Mouse (Mus musculus) neutrophil, adult 65 days (primary cell): ENCODE measurements around the gene Zfp668. TPM values are rescaled to one million over a fixed set of nuclear protein-coding genes. Genes with fewer than 3 reads are reported as not detected.

Experiments
- total RNA-seq: library from RNA; stranded (reverse); gene quantifications from 2 replicates; pipeline ENCODE4 v1.2.4, GENCODE M21; 2023

Gene Zfp668
- 4.7 and 7.5 TPM in 2 replicates for total RNA-seq

DNA sequence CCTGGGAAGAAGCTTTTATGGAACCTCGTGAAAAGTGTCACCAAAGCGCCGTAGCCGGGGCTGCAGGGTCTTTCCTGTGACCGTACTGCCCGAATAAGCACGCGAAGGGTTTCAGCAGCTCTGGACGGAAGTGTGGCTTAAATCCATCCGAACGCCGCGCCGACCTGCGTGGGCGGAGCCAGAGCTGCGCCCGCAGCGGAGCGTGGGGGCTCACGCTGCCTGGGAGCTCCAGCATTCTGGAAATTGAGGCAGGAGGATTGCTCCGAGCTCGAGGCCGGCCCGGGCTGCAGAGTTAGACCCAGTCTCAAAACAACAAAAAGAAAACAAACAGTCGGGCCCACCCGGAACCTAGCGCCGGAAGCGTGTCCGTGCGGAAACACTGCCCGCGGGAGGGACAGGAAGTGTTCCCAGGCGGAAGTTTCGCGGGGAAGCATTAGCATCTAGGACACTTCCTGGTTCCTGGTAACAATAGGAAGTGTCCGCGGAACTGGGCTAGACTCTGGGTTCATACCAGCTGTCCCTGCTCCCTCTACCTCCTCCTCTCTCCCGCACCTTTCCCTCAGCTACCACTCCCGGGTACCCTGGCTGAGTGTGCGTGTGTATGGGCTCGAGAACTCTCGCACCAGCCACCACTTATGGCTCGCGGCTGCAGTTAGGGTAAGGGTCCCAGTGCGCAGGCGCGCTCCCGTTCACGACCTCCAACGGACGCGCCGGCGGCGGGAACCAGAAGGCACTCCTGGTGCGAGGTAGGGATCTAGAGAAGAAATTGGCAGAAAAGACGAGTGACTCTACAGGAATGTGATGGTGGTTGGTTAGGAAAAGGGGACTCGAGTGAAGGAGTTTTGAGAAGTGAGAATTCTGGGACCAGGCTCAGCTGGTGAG lies at the start of gene Zfp668:
Gene Zfp668 (minus strand): TSS at position 362 of the 882 bp plus-strand sequence.

DNA sequence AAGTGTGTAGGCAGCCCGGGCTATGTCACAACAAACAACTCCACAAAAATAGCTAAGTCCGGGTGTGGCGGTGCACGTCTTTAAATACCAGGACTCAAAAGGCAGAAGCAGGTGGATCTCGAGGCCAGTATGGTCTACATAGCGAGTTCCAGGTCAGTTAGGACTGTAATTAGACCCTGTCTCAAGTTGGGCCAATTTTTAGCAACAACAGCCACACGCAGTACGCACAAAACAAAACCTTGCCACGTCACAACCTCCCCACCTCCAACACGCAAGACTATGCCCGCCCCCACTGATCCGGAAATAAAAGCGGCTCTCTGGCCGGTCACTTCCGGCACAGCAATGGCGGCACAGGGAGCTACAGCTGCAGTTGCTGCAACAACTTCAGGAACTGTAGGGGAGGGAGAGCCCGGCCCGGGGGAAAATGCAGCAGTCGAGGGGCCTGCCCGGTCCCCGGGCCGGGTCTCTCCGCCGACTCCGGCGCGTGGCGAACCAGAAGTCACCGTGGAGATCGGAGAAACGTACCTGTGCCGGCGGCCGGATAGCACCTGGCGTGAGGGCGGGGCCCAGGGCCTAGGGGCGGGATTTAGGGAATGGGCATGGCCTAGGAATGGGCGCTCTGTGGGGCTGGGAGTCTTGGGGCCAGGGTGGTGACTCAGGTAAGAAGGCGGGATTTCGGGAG lies 35.7 kb upstream of the Zfp668 start, which contains the start of gene Kat8:
Gene Kat8 (plus strand): TSS at position 327 of the 682 bp plus-strand sequence.

DNA sequence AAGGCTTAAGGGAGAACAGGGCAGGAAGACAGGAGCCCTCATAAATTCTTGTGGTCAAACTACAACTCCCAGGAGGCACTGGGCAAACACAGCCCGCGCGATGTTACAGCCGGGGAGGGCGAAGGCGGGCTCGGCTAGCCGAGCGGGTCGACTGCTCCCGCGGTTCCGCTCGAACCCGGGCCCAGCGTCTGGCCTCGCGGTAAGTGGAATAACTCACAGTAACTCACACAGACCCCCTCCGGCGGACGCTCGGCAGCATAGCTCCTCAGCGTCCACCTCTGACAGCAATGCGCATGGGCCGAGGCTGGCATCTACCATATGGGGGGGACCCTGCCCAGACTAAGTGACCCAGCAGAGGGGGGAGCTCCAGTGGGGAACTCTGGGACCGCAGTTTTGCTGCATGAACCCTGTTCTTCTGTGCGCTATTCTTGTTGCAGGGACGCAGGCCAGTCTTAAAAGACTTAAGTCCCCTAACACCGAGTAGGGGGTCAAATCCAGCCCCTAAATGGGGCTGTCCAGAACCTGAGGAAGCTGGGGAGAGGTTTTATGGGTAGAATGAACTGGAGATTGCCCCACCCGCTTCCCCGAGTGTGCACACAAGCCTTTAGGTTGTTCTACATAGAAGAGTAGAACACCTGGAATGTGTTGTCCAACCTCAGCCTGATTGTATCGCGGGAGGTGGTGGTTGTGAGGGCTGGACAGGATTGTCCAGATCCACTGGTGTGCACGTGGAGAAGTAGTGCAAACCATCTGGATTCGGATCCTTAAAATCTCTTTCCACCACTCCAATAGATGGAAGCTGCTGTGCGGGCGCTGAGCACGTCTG lies 27.6 kb upstream of the Zfp668 start, which contains the start of gene Bckdk:
Gene Bckdk (plus strand): TSS at position 112 of the 826 bp plus-strand sequence.

DNA sequence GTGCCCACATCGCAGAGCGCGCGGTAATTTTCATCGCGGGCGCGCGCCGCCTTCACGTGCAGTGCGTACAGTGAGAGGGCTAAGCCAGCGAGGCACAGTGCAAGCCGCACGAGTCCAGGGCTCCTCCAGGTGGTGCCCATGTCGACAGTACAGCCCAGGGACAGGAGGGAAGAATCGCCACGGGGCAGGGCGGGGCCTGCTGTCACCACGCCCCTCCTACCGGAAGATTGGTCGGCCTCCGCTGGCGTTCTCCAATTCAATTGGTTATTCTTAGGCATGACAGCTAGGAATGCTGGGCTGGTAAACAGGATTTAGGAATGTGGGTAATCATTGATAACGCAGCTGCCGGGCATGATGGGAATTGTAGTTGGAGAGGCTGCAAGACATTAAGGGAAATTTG lies 18.8 kb upstream of the Zfp668 start, which contains the start of the genes Gm21974 and Vkorc1:
Gene Gm21974 (minus strand): TSS at position 13 of the 400 bp plus-strand sequence.
Gene Vkorc1 (minus strand): TSS at position 176 of the 400 bp plus-strand sequence.

DNA sequence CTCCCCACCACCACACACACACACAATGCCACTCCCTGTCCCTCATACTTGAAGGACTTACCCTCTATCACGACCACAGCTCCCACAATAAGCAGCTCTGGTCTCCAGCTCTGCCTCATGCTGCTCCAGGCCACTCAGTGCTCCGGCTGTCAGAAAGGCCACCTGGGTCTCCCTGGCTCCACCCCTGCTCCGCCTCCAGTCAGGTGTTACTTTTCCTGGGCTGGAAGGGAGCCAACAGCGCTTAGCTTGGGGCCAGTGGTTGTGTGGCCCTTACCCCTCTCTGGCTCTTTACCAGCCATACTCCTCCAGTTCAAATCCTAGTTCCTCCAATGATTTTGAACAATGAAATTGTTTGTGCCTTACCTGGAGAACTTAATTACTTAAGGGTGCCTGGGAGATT lies 14.2 kb upstream of the Zfp668 start, which contains the start of gene Prss53:
Gene Prss53 (minus strand): TSS at position 173 of the 400 bp plus-strand sequence.

DNA sequence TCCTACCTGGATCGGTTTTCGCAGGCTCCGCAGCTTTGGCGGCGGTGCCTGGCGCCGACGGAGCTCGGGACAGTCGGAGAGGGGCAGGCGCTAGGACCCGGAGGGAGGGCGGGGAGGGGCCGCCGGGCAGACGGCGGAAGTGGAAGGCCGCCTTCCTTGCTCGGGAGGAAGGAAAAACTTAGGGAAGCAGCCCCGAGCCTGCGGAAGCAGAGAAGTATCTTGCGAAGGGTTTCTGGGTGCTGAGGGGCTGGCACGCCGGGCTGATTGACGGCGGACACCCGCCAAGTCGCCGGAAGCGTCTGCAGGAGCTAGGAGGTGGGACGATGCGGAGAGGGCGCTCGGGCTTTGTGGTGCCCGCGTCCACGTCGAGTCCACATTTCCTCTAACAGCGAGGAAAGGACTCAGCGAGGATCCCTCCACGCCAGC lies 574 bp downstream of the Zfp668 start, which contains the start of gene Zfp646:
Gene Zfp646 (plus strand): TSS at position 181 of the 426 bp plus-strand sequence.

DNA sequence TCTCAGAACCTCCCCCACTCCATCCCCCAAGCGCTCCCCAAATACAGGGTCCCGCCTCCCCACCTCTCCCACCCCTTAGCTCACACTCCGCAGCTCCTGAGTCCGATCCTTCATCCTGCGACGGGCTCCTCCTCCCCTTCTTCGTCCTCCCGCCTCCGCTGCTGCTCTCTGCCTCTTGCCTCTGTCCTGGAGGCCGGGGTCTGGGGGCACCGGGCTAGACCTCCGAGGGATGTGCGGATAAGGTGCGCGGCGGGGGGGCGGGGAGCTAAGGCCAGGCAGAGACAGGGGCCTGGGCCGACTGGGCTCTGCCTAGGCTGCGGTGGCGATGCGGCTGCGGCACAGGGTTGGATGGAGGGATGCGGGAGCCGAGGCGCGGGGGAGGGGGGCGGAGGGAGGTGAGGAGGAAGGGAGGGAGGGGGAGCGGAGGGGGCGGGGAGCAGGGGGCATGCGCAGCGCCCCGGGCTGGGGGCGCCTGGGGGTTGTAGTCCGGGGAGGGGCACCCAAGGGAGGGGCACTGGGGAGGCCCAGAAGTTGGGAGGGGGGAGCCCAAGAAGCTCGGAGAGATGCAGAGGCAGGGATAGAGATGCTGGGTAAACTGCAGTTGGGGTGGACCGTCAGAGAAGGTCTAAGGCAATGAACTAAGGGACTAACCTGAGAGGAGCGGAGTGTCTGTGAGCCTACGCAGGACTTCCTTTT lies 52.3 kb downstream of the Zfp668 start, which contains the start of the genes Stx4a and Stx1b:
Gene Stx4a (plus strand): TSS at position 119 of the 696 bp plus-strand sequence.
Gene Stx1b (minus strand): TSS at position 374 of the 696 bp plus-strand sequence.

Other genes starting within 250 kb of the Zfp668 start
- gene Bcl7c, start 167.9 kb downstream of the Zfp668 start, total RNA-seq = 26.0 and 31.1 TPM in 2 replicates
- gene Ctf1, start 164.1 kb downstream of the Zfp668 start, total RNA-seq = not detected in 2 replicates
- not detected in 2 replicates for gene Ctf2, start 144.7 kb downstream of the Zfp668 start, total RNA-seq
- gene Fbxl19, start 132.3 kb downstream of the Zfp668 start, total RNA-seq = 5.9 and 7.9 TPM in 2 replicates
- 21.4 and 28.6 TPM in 2 replicates for gene Orai3, start 107.0 kb downstream of the Zfp668 start, total RNA-seq
- gene Setd1a, start 100.2 kb downstream of the Zfp668 start, total RNA-seq = 31.3 and 40.4 TPM in 2 replicates
- 3.8 TPM in 1 of 2 replicates, not detected in the other for gene Gm49388, start 91.2 kb downstream of the Zfp668 start, total RNA-seq
- 9.7 and 10.8 TPM in 2 replicates for gene Hsd3b7, start 76.2 kb downstream of the Zfp668 start, total RNA-seq
- 55.8 and 70.3 TPM in 2 replicates for gene Stx4a, start 52.5 kb downstream of the Zfp668 start, total RNA-seq
- gene Stx1b, start 52.3 kb downstream of the Zfp668 start, total RNA-seq = not detected in 2 replicates
- 33.1 and 38.1 TPM in 2 replicates for gene Zfp646, start 607 bp downstream of the Zfp668 start, total RNA-seq
- gene Prss53, start 14.1 kb upstream of the Zfp668 start, total RNA-seq = not detected in 2 replicates
- not detected in 2 replicates for gene Gm21974, start 18.6 kb upstream of the Zfp668 start, total RNA-seq
- 7.5 and 8.1 TPM in 2 replicates for gene Vkorc1, start 18.8 kb upstream of the Zfp668 start, total RNA-seq
- 26.7 and 28.4 TPM in 2 replicates for gene Bckdk, start 27.3 kb upstream of the Zfp668 start, total RNA-seq
- gene Kat8, start 35.7 kb upstream of the Zfp668 start, total RNA-seq = 15.5 and 18.0 TPM in 2 replicates
- gene Prss8, start 53.3 kb upstream of the Zfp668 start, total RNA-seq = not detected in 2 replicates
- 0.79 and 2.1 TPM in 2 replicates for gene Prss36, start 69.9 kb upstream of the Zfp668 start, total RNA-seq
- 510 and 553 TPM in 2 replicates for gene Fus, start 90.6 kb upstream of the Zfp668 start, total RNA-seq
- 46.4 and 70.4 TPM in 2 replicates for gene Pycard, start 117.0 kb upstream of the Zfp668 start, total RNA-seq
- 0.48 and 0.88 TPM in 2 replicates for gene Trim72, start 127.1 kb upstream of the Zfp668 start, total RNA-seq
- 944 and 1,025 TPM in 2 replicates for gene Itgam, start 185.8 kb upstream of the Zfp668 start, total RNA-seq
- 25.5 and 27.4 TPM in 2 replicates for gene Gm49368, start 185.9 kb upstream of the Zfp668 start, total RNA-seq